Mouse (Mus musculus): ENCODE data around the gene Tk1.

Gene Tk1

GRCm38 (mm10) chr11:117769683-117770047, 56.2 kb downstream of the Tk1 start:
- no peak for DNase-seq (ENCODE audit: low spot score in 2 of 2)

DNA sequence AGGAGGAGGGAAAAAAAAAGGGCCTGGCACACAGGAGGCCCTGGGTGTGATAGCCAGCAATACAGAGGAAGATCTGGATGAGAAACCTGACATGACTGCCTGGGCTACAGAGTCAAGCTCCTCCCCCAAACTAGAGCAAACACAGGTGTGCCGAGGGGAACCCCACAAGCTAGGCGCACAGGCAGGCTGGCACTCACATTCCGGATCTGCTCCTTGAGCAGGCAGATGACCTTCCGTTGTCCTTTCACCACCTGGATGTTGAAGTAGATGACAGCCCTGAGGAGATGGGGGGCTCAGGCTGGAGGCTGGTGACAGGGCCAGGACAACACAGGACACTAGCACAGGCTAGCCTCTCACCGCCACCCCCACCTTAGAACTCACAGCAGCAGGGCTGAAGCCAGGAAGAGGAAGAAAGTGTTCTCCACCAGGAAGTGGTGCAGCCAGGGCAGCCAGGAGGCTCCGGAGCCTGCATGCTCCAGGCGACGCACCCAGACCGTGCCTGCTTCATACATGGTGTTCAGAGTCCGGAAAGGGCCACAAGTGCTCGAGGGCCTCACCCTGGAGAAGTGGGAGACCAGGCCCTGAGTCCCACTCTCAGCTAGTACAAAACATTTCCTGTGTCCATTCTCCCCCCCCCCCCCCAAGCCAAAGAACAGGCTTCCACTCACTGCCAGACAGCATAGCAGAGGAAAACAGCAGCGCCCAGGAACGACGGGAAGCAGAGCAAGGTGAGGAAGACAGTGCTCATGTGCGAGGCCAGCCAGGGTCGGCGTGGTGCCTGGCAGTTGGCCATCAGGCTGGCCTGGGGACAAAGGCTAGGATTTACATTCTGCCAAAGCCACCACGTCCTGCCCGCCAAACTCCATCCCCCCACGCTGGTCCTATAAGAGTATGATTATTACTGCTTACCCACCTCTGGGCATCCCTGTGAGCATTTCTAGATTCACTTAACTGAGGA, 56.9 kb downstream of the Tk1 start:
- DNase-seq (ENCODE audit: low spot score in 2 of 2) = no peak

DNA sequence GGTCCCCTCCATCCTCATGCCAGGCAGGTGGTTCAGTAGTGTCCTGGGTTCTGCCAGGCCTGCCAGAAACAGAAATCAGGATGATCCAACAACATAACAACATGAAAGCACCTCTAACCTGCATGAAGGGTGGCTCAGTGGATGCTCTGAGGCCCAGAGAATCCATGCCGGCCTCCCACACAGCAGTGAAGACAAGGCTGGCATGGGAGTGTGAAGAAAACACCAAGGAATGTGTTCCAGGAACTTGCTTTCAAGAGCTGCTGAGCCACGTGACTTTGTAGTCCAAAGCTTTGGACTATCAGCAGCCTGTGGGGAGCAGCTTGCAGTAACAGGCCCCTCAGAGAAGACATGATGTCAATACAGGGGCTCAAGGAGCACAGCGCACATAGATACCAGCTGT, 59.6 kb downstream of the Tk1 start:
- DNase-seq (ENCODE audit: low spot score in 2 of 2) = no peak

Measured in urinary bladder, adult 18-20 months (tissue).